Mouse (Mus musculus) spleen, adult 12 weeks (tissue): Measurements from ENCODE around the gene Zfp866.

Source experiments
- DNase-seq: peaks from one replicate; pipeline ENCODE4 v3.0.0; 2022; ENCODE audit warnings: low spot score

Gene Zfp866

DNA sequence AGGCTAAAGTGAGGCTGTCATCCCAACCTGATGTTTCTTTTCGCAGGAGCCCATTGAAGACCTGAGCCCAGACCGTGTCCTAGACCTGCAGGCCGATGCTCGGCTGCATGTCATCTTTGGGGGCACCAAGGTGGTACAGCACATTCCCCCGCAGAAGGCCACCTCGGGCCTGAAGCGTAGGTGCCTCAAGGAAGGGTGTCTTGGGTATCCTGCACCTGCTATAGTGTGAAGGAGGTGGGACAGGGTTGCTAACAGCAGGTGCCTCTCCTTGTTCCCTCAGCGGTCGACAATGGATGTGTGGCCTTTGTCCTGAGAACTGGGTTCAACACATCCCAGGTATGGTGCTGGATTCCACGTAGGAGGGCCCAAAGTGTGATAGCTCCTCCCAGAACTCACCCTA is 6.7 kb upstream of the Zfp866 start:
- no peak for DNase-seq

GRCm38 (mm10) chr8:69796721-69797345 is 5.9 kb upstream of the Zfp866 start:
- DNase-seq = no peak

GRCm38 (mm10) chr8:69794901-69795300 is 3.9 kb upstream of the Zfp866 start:
- no peak for DNase-seq

- no peak for DNase-seq
Measured at GRCm38 (mm10) chr8:69794096-69794495, 3.1 kb upstream of the Zfp866 start.

DNA sequence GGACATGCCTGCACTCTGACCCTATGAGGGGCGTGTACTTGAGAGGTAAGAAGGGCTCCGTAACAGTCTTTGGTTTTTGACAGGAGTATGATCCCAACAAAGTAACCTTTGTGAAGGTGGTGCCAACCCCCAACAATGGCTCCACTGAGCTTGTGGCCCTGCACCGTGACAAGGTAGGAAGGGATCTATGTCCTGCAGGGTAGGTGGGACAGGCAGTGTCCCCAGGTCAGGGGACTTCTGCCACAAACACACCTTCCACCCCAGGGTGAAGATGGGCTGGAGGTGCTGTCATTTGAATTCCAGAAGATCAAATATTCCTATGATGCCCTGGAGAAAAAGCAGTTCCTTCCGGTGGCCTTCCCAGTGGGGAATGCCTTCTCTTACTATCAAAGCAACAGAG is 2.7 kb upstream of the Zfp866 start:
- DNase-seq = no peak

DNA sequence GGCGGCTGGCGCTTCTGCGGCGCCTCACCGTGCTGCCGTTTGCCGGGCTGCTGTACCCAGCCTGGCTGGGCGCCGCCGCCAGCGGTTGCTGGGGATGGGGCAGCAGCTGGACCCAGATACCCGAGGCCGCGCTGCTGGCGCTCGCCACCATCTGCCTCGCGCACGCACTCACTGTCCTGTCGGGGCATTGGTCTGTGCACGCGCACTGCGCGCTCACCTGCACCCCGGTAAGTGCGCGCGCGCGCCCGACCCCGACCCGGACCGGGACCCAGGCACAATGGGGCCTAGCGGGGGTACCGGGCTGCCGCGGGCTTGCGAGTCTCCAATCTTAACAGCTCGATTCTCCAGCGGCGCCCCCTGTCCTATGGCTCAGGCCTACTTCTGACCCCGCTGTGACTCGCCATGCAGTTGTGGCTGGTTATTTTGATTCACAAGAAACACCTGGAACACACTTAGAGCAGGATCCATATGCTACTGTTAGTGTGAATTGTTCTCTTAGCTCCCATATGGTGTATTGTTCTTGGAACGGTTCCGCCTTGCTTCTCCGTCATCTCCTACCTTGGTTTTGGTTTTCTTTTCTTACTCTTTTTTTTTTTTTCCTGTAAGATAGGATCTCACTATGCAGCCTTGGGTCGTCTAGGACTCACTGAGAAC is 564 bp upstream of the Zfp866 start:
- no peak for DNase-seq

DNA sequence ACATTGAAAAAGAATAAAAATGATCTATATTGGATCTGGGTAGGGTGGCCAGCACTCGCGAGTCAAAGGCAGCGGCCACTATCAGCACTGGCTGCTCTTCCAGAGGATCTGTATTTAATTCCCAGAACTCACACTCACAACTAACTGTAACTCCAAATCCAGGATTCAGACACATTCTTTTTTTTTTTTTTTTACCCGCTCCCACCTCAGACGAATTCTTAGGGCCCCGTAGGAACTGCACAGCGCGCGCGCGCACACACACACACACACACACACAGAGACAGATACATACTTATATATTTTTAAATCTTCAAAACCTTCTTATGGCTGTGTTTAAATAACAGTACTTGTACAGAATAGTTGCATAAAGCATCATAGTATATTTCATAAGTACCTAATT is 614 bp downstream of the Zfp866 start:
- DNase-seq = no peak

- DNase-seq = no peak
Measured at GRCm38 (mm10) chr8:69789731-69790130, 1.2 kb downstream of the Zfp866 start.

DNA sequence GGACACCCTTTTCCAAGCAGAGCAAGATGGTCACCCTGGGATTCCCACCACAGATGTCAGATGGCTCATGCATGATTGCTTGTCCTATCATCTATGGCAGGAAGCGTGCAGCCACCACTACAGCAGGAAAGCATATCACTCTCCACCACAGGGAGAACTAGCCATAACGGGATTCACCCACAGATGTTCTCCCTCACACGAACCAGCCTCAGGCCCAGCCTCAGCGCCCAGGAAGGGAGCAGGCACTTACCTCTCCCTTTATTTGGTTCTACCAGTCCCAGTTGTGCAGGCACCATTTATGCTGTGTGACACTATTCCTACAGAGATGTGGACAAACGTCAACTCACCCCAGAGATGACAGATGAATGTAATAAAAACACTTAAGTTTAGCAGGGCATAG is 1.9 kb downstream of the Zfp866 start:
- no peak for DNase-seq

DNA sequence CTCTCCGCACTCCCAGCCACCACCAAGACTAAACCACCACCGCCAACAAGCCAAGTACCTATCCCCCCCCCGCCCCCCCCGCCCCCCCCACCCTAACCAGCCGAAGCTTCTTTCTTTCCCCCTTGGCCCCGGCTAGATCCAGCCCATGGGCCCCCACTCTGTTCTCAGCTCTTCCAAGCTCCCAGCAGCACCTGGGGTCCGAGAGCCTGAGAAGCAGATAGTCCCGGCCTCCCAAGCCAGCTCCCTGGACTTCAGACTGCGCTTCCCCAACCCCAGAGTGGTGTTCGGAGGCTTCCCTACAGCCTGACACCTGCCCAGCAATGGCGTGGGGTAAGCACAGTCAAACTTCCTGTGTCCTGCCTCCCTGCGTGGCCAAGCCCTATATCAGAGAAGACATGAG is 13.9 kb downstream of the Zfp866 start:
- no peak for DNase-seq

- no peak for DNase-seq
Measured at GRCm38 (mm10) chr8:69775149-69775534, 15.8 kb downstream of the Zfp866 start.

- DNase-seq = peak; percentile 88
Measured at GRCm38 (mm10) chr8:69774503-69775148, 16.4 kb downstream of the Zfp866 start, which contains the start of gene Gm20422. TSS of gene Gm20422 (minus strand) at chr8:69774886.

DNA sequence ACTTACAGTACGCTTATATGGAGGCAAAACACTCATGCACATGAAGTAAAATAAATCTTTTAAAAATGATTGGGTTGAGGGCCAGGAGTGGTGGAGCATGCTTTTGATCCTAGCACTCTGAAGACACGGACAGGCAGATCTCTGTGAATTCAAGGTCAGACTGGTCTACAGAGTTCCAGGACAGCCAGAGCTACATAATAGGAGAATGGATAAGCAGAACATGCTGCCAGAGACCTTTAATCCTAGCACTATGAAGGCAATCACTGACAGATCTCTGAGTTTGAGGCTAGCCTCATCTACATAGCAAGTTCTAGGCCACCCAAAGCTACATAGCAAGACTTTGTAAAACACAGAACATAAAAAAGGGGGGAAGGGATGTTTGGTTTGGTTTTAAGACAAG is 18.9 kb downstream of the Zfp866 start:
- DNase-seq = no peak

DNA sequence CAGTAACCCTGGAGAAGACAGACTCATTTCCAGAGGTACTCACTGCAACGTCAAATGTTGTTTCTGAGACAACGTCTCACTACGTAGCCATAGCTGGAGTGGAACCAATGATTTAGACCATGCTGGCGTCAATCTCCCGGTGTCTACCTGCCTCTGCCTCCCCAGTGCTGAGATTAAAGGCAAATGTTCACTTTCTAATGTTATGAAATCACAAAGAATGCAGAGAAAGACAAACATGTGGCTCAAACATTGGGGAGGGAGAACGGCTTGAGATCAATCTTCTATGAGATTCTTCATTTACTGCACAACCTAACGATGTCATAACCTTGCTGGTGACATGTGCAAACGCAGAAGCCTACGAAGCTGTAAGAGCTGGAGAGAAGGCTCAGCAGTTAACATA is 19.8 kb downstream of the Zfp866 start:
- no peak for DNase-seq

- DNase-seq = no peak
Measured at GRCm38 (mm10) chr8:69761814-69762445, 29.0 kb downstream of the Zfp866 start.

DNA sequence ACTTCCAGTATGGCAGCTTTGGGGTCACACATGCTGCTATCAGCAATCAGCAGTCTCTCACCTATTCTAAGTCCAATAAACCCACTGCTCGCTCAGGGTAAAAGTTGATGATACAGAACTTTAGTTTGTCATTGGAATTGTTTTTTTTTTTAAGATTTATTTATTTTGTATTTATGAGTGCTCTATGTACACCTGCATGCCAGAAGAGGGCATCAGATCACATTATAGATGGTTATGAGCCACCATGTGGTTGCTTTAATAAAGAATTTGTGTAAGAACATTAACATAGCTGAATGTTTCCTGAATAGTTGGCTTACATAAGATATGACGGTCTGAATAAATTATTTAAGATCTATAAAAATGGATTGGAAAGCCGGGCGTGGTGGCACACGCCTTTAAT is 32.7 kb downstream of the Zfp866 start:
- no peak for DNase-seq

DNA sequence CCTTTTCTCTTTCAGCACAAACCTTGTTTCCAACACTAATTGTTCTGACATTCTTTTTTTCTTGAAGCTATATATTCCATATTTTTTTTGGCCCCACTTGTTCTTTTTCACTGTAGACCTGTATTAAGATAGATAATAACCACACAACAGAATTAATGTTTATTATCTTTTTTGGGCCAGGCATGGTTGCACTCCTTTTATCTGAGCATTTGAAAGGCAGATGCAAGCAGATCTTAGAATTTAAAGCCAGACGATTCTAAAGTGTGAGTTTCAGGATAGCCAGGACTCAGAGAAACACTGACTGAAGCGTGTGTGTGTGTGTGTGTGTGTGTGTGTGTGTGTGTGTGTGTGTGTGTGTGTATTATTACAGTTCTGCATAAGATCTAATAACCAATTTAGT is 38.5 kb downstream of the Zfp866 start:
- DNase-seq = no peak

GRCm38 (mm10) chr8:69749544-69750454 is 41.2 kb downstream of the Zfp866 start, which contains the start of gene Zfp963:
TSS of gene Zfp963 (minus strand) at chr8:69749970.
- DNase-seq = peak; percentile 93

GRCm38 (mm10) chr8:69741231-69741630 is 49.7 kb downstream of the Zfp866 start:
- no peak for DNase-seq

GRCm38 (mm10) chr8:69740763-69741162 is 50.2 kb downstream of the Zfp866 start:
- no peak for DNase-seq

- no peak for DNase-seq
Measured at GRCm38 (mm10) chr8:69735495-69735894, 55.5 kb downstream of the Zfp866 start.

- DNase-seq = no peak
Measured at GRCm38 (mm10) chr8:69717232-69717580, 73.8 kb downstream of the Zfp866 start.
